Mouse (Mus musculus): ENCODE results near the gene Eif3b. TPM values are rescaled to one million over a fixed set of nuclear protein-coding genes. Genes with fewer than 3 reads are reported as not detected.

Gene Eif3b
- total RNA-seq, 2 experiments from 2014 or later = 90.4 to 96.3 TPM

DNA sequence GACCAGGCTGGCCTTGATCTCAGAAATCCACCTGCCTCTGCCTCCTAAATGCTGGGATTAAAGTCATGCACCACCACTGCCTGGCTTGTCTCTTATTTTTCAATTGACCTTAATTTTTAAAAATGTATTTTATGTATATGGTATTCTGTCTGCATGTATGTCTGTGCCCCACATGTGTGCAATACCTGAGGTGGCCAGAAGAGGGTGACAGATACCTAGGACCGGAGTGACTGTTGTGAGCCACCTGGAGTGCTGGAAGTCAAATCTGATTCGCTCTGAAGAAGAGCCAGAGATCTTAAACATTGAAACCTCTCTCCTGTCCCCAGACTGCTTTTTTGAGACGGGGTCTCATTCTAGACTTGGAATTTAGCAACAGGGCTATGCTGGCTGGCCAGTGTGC lies 53.2 kb downstream of the Eif3b start:
- DNase-seq (ENCODE audit: low spot score in 2 of 2) = no peak

- DNase-seq (ENCODE audit: low spot score in 2 of 2) = no peak
Measured at GRCm38 (mm10) chr5:140481458-140481857, 62.3 kb downstream of the Eif3b start.

- DNase-seq (ENCODE audit: low spot score in 2 of 2) = no peak
Measured at GRCm38 (mm10) chr5:140491142-140491541, 72.0 kb downstream of the Eif3b start.

- no peak for DNase-seq (ENCODE audit: low spot score in 2 of 2)
Measured at GRCm38 (mm10) chr5:140492684-140493233, 73.6 kb downstream of the Eif3b start.

Small RNA genes lying within 50 kb of the gene (microRNA-seq; reads per million reads assigned to microRNA genes)
- gene Mir7038 = 0.20 to 1.5 reads per million in 2 experiments

Other genes with a start within 250 kb of the Eif3b start
- gene Mad1l1, start 97.8 kb upstream of the Eif3b start, total RNA-seq (2021) = 10 to 100 TPM; 14.1 to 16.9 TPM
- gene Nudt1, start 97.7 kb upstream of the Eif3b start, total RNA-seq (2021) = 1 to 10 TPM; 4.0 to 5.1 TPM
- gene Mrm2, start 87.4 kb upstream of the Eif3b start, total RNA-seq (2021) = 10 to 100 TPM in 1 of 2 experiments, 1 to 10 TPM in 1; 9.0 to 11.8 TPM
- gene Snx8, start 30.1 kb upstream of the Eif3b start, total RNA-seq (2021) = 10 to 100 TPM; 11.3 to 12.2 TPM
- gene Gm4869, start 26.3 kb downstream of the Eif3b start, total RNA-seq (2021) = not detected
- 10 to 100 TPM; 18.4 to 18.8 TPM for gene Chst12, start 86.2 kb downstream of the Eif3b start, total RNA-seq (2021)
- not detected for gene Grifin, start 145.7 kb downstream of the Eif3b start, total RNA-seq (2021)
- gene Lfng, start 188.0 kb downstream of the Eif3b start, total RNA-seq (2021) = 10 to 100 TPM; 19.3 to 21.2 TPM
- gene Ttyh3, start 229.7 kb downstream of the Eif3b start, total RNA-seq (2021) = 100 to 1,000 TPM; 182 to 186 TPM